Mouse (Mus musculus) kidney, adult 18-20 months (tissue): ENCODE measurements at regions not wholly inside any gene's neighbourhood (a gene's known extent, or its start where the extent isn't known, plus 50 kb on each side); places are given as distances from the start of the nearest gene placed in this dataset.

Experiments used
- DNase-seq: peaks from one replicate; pipeline ENCODE4 v3.0.0; 2021

DNA sequence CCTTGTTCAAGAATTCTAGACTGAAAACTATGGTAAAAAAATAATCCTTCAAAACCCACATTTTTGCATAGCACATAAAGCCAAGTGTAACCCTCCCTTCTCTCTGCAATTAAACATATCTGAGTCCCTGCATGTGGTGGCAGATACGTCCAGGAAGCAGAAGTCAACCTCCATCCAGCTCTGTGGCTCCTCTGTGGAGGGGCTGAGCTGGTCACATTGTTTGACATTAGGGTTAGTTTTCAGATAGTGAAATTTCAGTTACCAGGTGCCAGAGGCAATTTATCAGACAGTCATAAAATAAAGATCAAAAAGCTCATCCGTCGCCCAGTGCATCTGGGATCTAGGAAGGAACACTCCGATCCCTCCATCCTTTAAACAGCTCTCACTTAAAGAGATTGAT, 77.1 kb upstream of the Nt5c1b start:
- DNase-seq: no peak

- DNase-seq: no peak
Measured at GRCm38 (mm10) chr12:10305970-10306369, 63.8 kb upstream of the Nt5c1b start.
